Mouse (Mus musculus): Measurements from ENCODE around the gene Tmem243.

Gene Tmem243

DNA sequence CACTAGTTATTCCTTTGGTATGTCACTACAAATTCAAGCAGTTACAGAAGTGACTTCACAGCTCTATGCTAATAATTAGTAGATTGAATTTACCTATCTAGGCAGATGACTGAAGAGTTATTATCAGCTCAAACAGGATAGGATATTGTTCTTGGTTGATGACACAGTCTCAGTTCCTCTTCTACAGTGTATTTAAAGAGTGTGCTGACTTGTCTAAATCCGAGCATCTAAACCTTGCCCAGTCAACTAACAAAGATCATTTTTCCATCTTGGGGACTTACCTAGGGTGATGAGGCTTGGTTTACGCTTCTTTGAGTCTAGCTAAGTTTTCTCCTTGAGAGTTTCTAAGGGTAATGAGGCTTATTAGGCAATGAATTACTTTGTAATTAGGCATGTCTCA is 72.8 kb downstream of the Tmem243 start:
- no peak for DNase-seq (ENCODE audit: low spot score)

DNA sequence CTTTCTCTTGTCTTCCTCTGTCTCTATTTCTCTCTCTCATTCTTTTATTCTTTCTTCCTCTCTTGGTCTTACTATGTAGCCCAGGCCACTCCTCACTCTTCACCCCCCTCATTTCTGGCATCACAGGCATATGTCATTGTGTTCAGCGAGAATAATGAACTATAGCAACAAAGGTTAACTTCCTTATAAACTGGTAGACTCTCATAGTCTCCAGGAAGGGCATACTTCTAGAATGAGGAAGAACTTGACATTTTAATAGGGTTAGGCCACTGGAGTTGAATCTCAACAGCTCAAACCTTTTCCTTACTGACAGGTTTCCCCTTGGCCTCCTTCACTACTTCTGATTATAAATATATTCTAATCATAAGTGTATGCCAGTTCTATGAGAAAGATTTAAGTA is 86.0 kb downstream of the Tmem243 start:
- no peak for DNase-seq (ENCODE audit: low spot score)
